8 mouse cellular contexts compared by ENCODE assay signal in the genomic region with DNA sequence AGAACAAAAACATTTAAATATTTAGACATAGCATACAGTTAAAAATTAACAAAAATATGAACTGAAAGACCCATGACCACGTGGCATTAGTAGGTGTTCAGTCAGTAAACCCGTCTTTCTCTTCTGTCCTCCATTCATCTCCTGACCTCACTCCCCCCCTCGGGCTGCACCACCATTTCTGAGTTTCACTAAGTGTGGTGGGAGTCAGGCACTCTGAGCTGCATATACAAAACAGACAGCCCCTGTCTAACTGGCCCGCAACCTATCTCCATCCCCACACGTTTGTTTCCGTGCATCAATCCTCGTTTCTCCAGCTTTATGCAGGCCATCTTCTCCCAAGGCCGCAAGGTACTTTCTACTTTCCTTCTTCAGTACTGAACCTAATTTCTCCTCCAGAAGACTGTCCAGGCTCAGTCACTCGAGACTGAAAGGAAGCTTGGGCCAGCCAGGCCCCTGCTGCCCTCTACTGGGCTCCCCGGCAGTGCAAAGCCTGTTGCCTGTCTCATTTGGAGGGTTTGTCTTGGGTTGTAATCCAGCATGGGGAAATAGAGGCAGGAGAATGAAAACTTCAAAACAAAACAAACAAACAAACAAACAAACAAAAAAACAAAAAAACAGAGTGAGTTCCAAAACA. TPM values are rescaled to one million over a fixed set of nuclear protein-coding genes. Genes with fewer than 3 reads are reported as not detected.
DNase-seq lines count a peak whose midpoint lies in the region; ATAC-seq and TF ChIP-seq lines count a peak whose summit lies in the region.

No protein-coding gene starts in this region.

- H3K9me3 ChIP-seq in CH12.LX (replicated peaks; ENCODE audit: low read length): no peaks in the 10 kb centered on the region
- no peaks in the 10 kb centered on the region for H3K9me3 ChIP-seq in embryonic facial prominence, embryonic 15.5 days (replicated peaks)
- H3K9me3 ChIP-seq in heart, embryonic 14.5 days (ENCODE audit: control insufficient read depth, low read length): no peaks in the 10 kb centered on the region
- no peaks in the 10 kb centered on the region for H3K9me3 ChIP-seq in kidney, postnatal 0 days (replicated peaks; ENCODE audit: low read length)

- TF ChIP-seq EP300 in CH12.LX (IDR thresholded peaks at IDR 0.05; ENCODE audit: low read length): no peak

- no peaks in the 10 kb centered on the region for H3K27me3 ChIP-seq in CH12.LX (replicated peaks)
- H3K27me3 ChIP-seq in embryonic facial prominence, embryonic 15.5 days: no peaks in the 10 kb centered on the region
- H3K27me3 ChIP-seq in heart, embryonic 14.5 days (ENCODE audit: control insufficient read depth, insufficient read depth, low read length): no peaks in the 10 kb centered on the region
- H3K27me3 ChIP-seq in kidney, postnatal 0 days (ENCODE audit: insufficient read depth, low read length): no peaks in the 10 kb centered on the region

- no peak overlapping the region for H3K4me3 ChIP-seq in CH12.LX (replicated peaks in 1 of 3; ENCODE audit: low read depth in 2 of 3, low read length in 2 of 3, poor library complexity in 1 of 3)
- H3K4me3 ChIP-seq in embryonic facial prominence, embryonic 15.5 days (replicated peaks): no peak overlapping the region
- no peak overlapping the region for H3K4me3 ChIP-seq in heart, embryonic 14.5 days (ENCODE audit: control insufficient read depth in 1 of 2, insufficient read depth in 1 of 2, low read depth in 1 of 2, low read length in 2 of 2)
- H3K4me3 ChIP-seq in kidney, postnatal 0 days (replicated peaks; ENCODE audit: low read depth, low read length): no peak overlapping the region

- peak in 1 of 2 experiments; percentile 94; a peak in 2 of 4 replicates for TF ChIP-seq CTCF in CH12.LX (conservative IDR thresholded peaks at IDR 0.05 in 1 of 2, IDR thresholded peaks at IDR 0.05 in 1 of 2; ENCODE audit: low read depth in 2 of 2, low read length in 2 of 2)
- TF ChIP-seq CTCF in kidney, postnatal 0 days (IDR thresholded peaks at IDR 0.05; ENCODE audit: low read depth): peak; percentile 96

- peak overlapping the region; percentile 23 for H3K4me2 ChIP-seq in CH12.LX (ENCODE audit: insufficient read depth, low read depth, poor library complexity, severe bottlenecking)
- 0 out of 2 replicates have a peak overlapping the region, but pooled peaks have one; percentile 22 for H3K4me2 ChIP-seq in embryonic facial prominence, embryonic 15.5 days (replicated peaks)
- H3K4me2 ChIP-seq in heart, embryonic 14.5 days (ENCODE audit: low read length): peak overlapping the region; percentile 22; the same call in 1 of the 2 replicates
- no peak overlapping the region for H3K4me2 ChIP-seq in kidney, postnatal 0 days (ENCODE audit: low read length)

- H3K27ac ChIP-seq in CH12.LX (ENCODE audit: insufficient read depth, low read depth): no peak overlapping the region
- no peak overlapping the region for H3K27ac ChIP-seq in embryonic facial prominence, embryonic 15.5 days (replicated peaks)
- H3K27ac ChIP-seq in heart, embryonic 14.5 days (replicated peaks in 1 of 2; ENCODE audit: control insufficient read depth in 1 of 2, insufficient read depth in 1 of 2, low read depth in 2 of 2, low read length in 2 of 2): no peak overlapping the region
- no peak overlapping the region for H3K27ac ChIP-seq in kidney, postnatal 0 days

- dilution Hi-C loops in CH12.LX (cut with MboI; ENCODE audit: extremely low pct_ligation_motif_present, extremely low pct_unique_long_range_greater_than_20kb, low sequenced_read_pairs): no loop called here

- WGBS in embryonic facial prominence, embryonic 15.5 days: 32% methylated on average over 10 of the region's 10 CpGs
- 26% methylated on average over 10 of the region's 10 CpGs for WGBS in heart, embryonic 14.5 days
- WGBS in kidney, postnatal 0 days: 23% methylated on average over 10 of the region's 10 CpGs

- DNase-seq in CH12.LX (ENCODE audit: extremely low read depth): peak; percentile 60
- peak; percentile 87 for DNase-seq in adrenal gland, postnatal 10 days
- DNase-seq in kidney, postnatal 0 days (ENCODE audit: low spot score): peak; percentile 89
- peak; percentile 57 to 76 for DNase-seq in lung, adult 18-20 months
- peak; percentile 25 for DNase-seq in ovary, postnatal 10 days (ENCODE audit: low spot score)
- peak; percentile 67 for DNase-seq in urinary bladder, postnatal 25 days (ENCODE audit: low spot score)

- H3K9ac ChIP-seq in CH12.LX (ENCODE audit: insufficient read depth, low read depth): no peak overlapping the region
- no peak overlapping the region for H3K9ac ChIP-seq in embryonic facial prominence, embryonic 15.5 days
- 0 out of 2 replicates have a peak overlapping the region, but pooled peaks have one; percentile 18 for H3K9ac ChIP-seq in heart, embryonic 14.5 days (ENCODE audit: low read length)
- no peak overlapping the region for H3K9ac ChIP-seq in kidney, postnatal 0 days (ENCODE audit: low read depth, low read length)

- H3K36me3 ChIP-seq in CH12.LX (replicated peaks in 1 of 2; ENCODE audit: control insufficient read depth in 1 of 2, insufficient read depth in 1 of 2, low read length in 1 of 2): peaks cover 0 to 1% of the 10 kb centered on the region in 2 experiments
- H3K36me3 ChIP-seq in embryonic facial prominence, embryonic 15.5 days: no peaks in the 10 kb centered on the region
- H3K36me3 ChIP-seq in heart, embryonic 14.5 days (ENCODE audit: control insufficient read depth, insufficient read depth, low read length): no peaks in the 10 kb centered on the region
- H3K36me3 ChIP-seq in kidney, postnatal 0 days (ENCODE audit: insufficient read depth, low read length): no peaks in the 10 kb centered on the region

- TF ChIP-seq POLR2A in CH12.LX (IDR thresholded peaks at IDR 0.05; ENCODE audit: low read depth, low read length): no peak

- no peaks in the 10 kb centered on the region for H3K79me2 ChIP-seq in CH12.LX (replicated peaks; ENCODE audit: control insufficient read depth, extremely low read depth, insufficient read depth, poor library complexity, severe bottlenecking)

- in situ Hi-C loops in CH12.LX (cut with MboI; ENCODE audit: low pct_ligation_motif_present, low pct_unique_long_range_greater_than_20kb, low sequenced_read_pairs): no loop called here

- H3K4me1 ChIP-seq in CH12.LX (ENCODE audit: control insufficient read depth in 1 of 2, insufficient read depth in 2 of 2): peaks cover 0 to 8% of the 10 kb centered on the region in 2 experiments; a peak in 2 of 4 replicates
- 0 out of 2 replicates have a peak, but pooled peaks cover 3% of the 10 kb centered on the region for H3K4me1 ChIP-seq in embryonic facial prominence, embryonic 15.5 days
- peaks cover 0 to 2% of the 10 kb centered on the region in 2 experiments; a peak in 2 of 4 replicates for H3K4me1 ChIP-seq in heart, embryonic 14.5 days (ENCODE audit: control insufficient read depth in 2 of 2, insufficient read depth in 2 of 2, low read length in 2 of 2)
- no peaks in the 10 kb centered on the region for H3K4me1 ChIP-seq in kidney, postnatal 0 days (replicated peaks; ENCODE audit: insufficient read depth, low read length)

- ATAC-seq in embryonic facial prominence, embryonic 15.5 days (ENCODE audit: insufficient number of reproducible peaks, low FRiP score, low TSS enrichment, low read depth): no peak
- peak; percentile 54; the same call in 1 of the 2 replicates for ATAC-seq in heart, embryonic 14.5 days (ENCODE audit: insufficient number of reproducible peaks, insufficient read depth, low FRiP score, low read depth)
- ATAC-seq in kidney, postnatal 0 days (replicated peaks; ENCODE audit: low FRiP score, low read depth): peak; percentile 71; the same call in 1 of the 2 replicates

- peak; percentile 81 for TF ChIP-seq RAD21 in CH12.LX (IDR thresholded peaks at IDR 0.05; ENCODE audit: low read depth, low read length)

TF ChIP-seq in CH12.LX, 34 proteins besides CTCF, POLR2A, EP300 and RAD21 (continues in another document):
- TF ChIP-seq MAZ (IDR thresholded peaks at IDR 0.05; ENCODE audit: low read depth, low read length) (no peak), CHD2 (IDR thresholded peaks at IDR 0.05; ENCODE audit: low read length) (no peak), HCFC1 (IDR thresholded peaks at IDR 0.05; ENCODE audit: low read depth, low read length) (no peak), GABPA (IDR thresholded peaks at IDR 0.05; ENCODE audit: insufficient replicate concordance, low read depth, low read length) (no peak), ETS1 (conservative IDR thresholded peaks at IDR 0.05; ENCODE audit: low read depth, low read length) (no peak), UBTF (IDR thresholded peaks at IDR 0.05; ENCODE audit: low read depth, low read length) (no peak), SMC3 (IDR thresholded peaks at IDR 0.05; ENCODE audit: low read depth, low read length) (peak; percentile 86), E2F4 (IDR thresholded peaks at IDR 0.05; ENCODE audit: insufficient replicate concordance, low read depth, low read length) (no peak), CHD1 (IDR thresholded peaks at IDR 0.05; ENCODE audit: low read depth, low read length) (no peak), USF2 (conservative IDR thresholded peaks at IDR 0.05; ENCODE audit: low read depth, low read length) (no peak), USF1 (IDR thresholded peaks at IDR 0.05; ENCODE audit: low read depth, low read length) (no peak), ZC3H11A (IDR thresholded peaks at IDR 0.05; ENCODE audit: low read depth, low read length) (peak; percentile 16; the same call in 1 of the 2 replicates), POLR2AphosphoS2 (IDR thresholded peaks at IDR 0.05; ENCODE audit: low read depth, low read length) (no peak), SIN3A (IDR thresholded peaks at IDR 0.05; ENCODE audit: low read length) (no peak), MYC (IDR thresholded peaks at IDR 0.05; ENCODE audit: low read depth, low read length) (no peak)

RNA-seq across cellular contexts. Expression of a gene that starts 10.5 kb away (rescaled TPM):
- 1,979 and 2,045 TPM in 2 replicates for total RNA-seq in CH12.LX (2012; rRNA removed)
- total RNA-seq in CH12.LX (2014; rRNA removed): 1,623 and 1,663 TPM in 2 replicates
- polyA plus RNA-seq in CH12.LX (2012; ENCODE audit: insufficient read length, low read depth): 191 and 388 TPM in 2 replicates
- total RNA-seq in adrenal gland, postnatal 10 days (2021): 100 to 1,000 TPM; 508 to 514 TPM
- 696 and 834 TPM in 2 replicates for polyA plus RNA-seq in embryonic facial prominence, embryonic 15.5 days (2015; fragmentation: Nextera tagmentation; extraction: Ambion mirVana)
- polyA plus RNA-seq in heart, embryonic 14.5 days (2014; fragmentation: Nextera tagmentation; extraction: Ambion mirVana): 624 and 675 TPM in 2 replicates
- polyA plus RNA-seq in kidney, postnatal 0 days (2015; fragmentation: Nextera tagmentation; extraction: Ambion mirVana): 741 and 816 TPM in 2 replicates

RNA-seq across cellular contexts. Expression of a gene that starts 15.3 kb away (rescaled TPM):
- 1.0 and 1.5 TPM in 2 replicates for total RNA-seq in CH12.LX (2012; rRNA removed)
- 0.23 and 0.59 TPM in 2 replicates for total RNA-seq in CH12.LX (2014; rRNA removed)
- polyA plus RNA-seq in CH12.LX (2012; ENCODE audit: insufficient read length, low read depth): 1.0 and 1.5 TPM in 2 replicates
- total RNA-seq in adrenal gland, postnatal 10 days (2021): 10 to 100 TPM in 1 of 2 experiments, 1 to 10 TPM in 1; 7.9 to 10.9 TPM
- 15.4 and 16.1 TPM in 2 replicates for polyA plus RNA-seq in embryonic facial prominence, embryonic 15.5 days (2015; fragmentation: Nextera tagmentation; extraction: Ambion mirVana)
- 26.1 and 28.0 TPM in 2 replicates for polyA plus RNA-seq in heart, embryonic 14.5 days (2014; fragmentation: Nextera tagmentation; extraction: Ambion mirVana)
- polyA plus RNA-seq in kidney, postnatal 0 days (2015; fragmentation: Nextera tagmentation; extraction: Ambion mirVana): 11.8 and 12.1 TPM in 2 replicates

Comparison
In these comparisons a context has a peak if more than half of its experiments do, and no peak if none do; other contexts are left out.
1. DNase-seq: peak in every context shown above with its lines; median percentile 89 in kidney, postnatal 0 days; 87 in adrenal gland, postnatal 10 days; 67 in urinary bladder, postnatal 25 days; 66 in lung, adult 18-20 months; 60 in CH12.LX; 25 in ovary, postnatal 10 days.